Mouse (Mus musculus) MEL (cell line): ENCODE measurements around the gene Nt5c3b. TPM values are rescaled to one million over a fixed set of nuclear protein-coding genes. Genes with fewer than 3 reads are reported as not detected.

Experiments
- DNase-seq: peaks from one replicate; pipeline ENCODE4 v3.0.0; 2011; ENCODE audit warnings: low read depth, low spot score
- H3K27ac ChIP-seq: 2 replicates; pipeline ENCODE4 v1.5.1; 2012; ENCODE audit warnings: low read depth, mild to moderate bottlenecking, control low read depth, low read length, moderate library complexity; ENCODE audit not compliant: control insufficient read depth
- H3K27me3 ChIP-seq, 2 experiments: fragments of 150-350 bp in 1 of 2; sonication (generic) in 1 of 2; 2 replicates each; pipeline ENCODE4 v1.6.1; 2012; ENCODE audit warnings: low read length in 2 of 2, mild to moderate bottlenecking in 2 of 2, improper control_type of control experiment in 1 of 2, moderate library complexity in 1 of 2; ENCODE audit not compliant: insufficient read depth in 2 of 2, control insufficient read depth in 1 of 2
- H3K36me3 ChIP-seq, 2 experiments: 2 replicates each; pipeline ENCODE4 v1.6.1; 2012 to 2014; ENCODE audit warnings: low read length in 2 of 2, improper control_type of control experiment in 1 of 2, inconsistent platforms in 1 of 2, mild to moderate bottlenecking in 1 of 2; ENCODE audit not compliant: insufficient read depth in 2 of 2, control insufficient read depth in 1 of 2
- H3K4me1 ChIP-seq, 2 experiments: fragments of 150-350 bp in 1 of 2; sonication (generic) in 1 of 2; 2 replicates each; pipeline ENCODE4 v1.6.1; 2012; ENCODE audit warnings: low read length in 2 of 2, improper control_type of control experiment in 1 of 2, mild to moderate bottlenecking in 1 of 2; ENCODE audit not compliant: insufficient read depth in 2 of 2, control insufficient read depth in 1 of 2
- H3K4me3 ChIP-seq, 2 experiments: fragments of 150-350 bp in 1 of 2; sonication (generic) in 1 of 2; 2 replicates each; pipeline ENCODE4 v1.5.1; 2012; ENCODE audit warnings: low read depth in 2 of 2, low read length in 2 of 2, mild to moderate bottlenecking in 2 of 2, moderate library complexity in 2 of 2, control low read depth in 1 of 2, improper control_type of control experiment in 1 of 2; ENCODE audit not compliant: control insufficient read depth in 1 of 2, insufficient read depth in 1 of 2
- H3K79me2 ChIP-seq: 2 replicates; pipeline ENCODE4 v1.6.1; 2012; ENCODE audit warnings: mild to moderate bottlenecking, low read length, moderate library complexity; ENCODE audit not compliant: control insufficient read depth, poor library complexity, insufficient read depth
- H3K9ac ChIP-seq: 2 replicates; pipeline ENCODE4 v1.6.1; 2012; ENCODE audit warnings: low read depth, mild to moderate bottlenecking, control low read depth, low read length, moderate library complexity; ENCODE audit not compliant: control insufficient read depth, poor library complexity, severe bottlenecking
- H3K9me3 ChIP-seq: fragments of 150-350 bp; sonication (generic); replicated peaks from 2 replicates; pipeline ENCODE4 v1.6.1; 2012; ENCODE audit warnings: mild to moderate bottlenecking, low read length, improper control_type of control experiment, moderate library complexity; ENCODE audit not compliant: insufficient read depth
- CHD1 ChIP-seq: IDR thresholded peaks from 2 replicates; pipeline ENCODE4 v1.6.1; 2012; ENCODE audit warnings: low read depth, mild to moderate bottlenecking, inconsistent platforms, low read length, improper control_type of control experiment
- CHD2 ChIP-seq: IDR thresholded peaks from 2 replicates; pipeline ENCODE4 v1.6.1; 2011; ENCODE audit warnings: low read length, improper control_type of control experiment
- CTCF ChIP-seq, 3 experiments: IDR thresholded peaks in 2 of 3; conservative IDR thresholded peaks in 1 of 3; 2 replicates each; pipeline ENCODE4 v1.5.1; 2011 to 2012; ENCODE audit warnings: low read length in 3 of 3, low read depth in 2 of 3, mild to moderate bottlenecking in 2 of 3, improper control_type of control experiment in 1 of 3, inconsistent platforms in 1 of 3, mixed read lengths in 1 of 3, moderate library complexity in 1 of 3; ENCODE audit not compliant: control insufficient read depth in 1 of 3, insufficient read depth in 1 of 3, poor library complexity in 1 of 3, severe bottlenecking in 1 of 3
- ELF1 ChIP-seq: IDR thresholded peaks from 2 replicates; pipeline ENCODE4 v1.6.1; 2014; ENCODE audit warnings: low read depth, mild to moderate bottlenecking, inconsistent platforms, low read length, improper control_type of control experiment, moderate library complexity
- EP300 ChIP-seq, 2 experiments: IDR thresholded peaks; 2 replicates each; pipeline ENCODE4 v1.6.1; 2011; ENCODE audit warnings: improper control_type of control experiment in 2 of 2, low read length in 2 of 2, low read depth in 1 of 2, mild to moderate bottlenecking in 1 of 2
- ETS1 ChIP-seq: IDR thresholded peaks from 2 replicates; pipeline ENCODE4 v1.6.1; 2012; ENCODE audit warnings: low read depth, mild to moderate bottlenecking, inconsistent platforms, low read length, improper control_type of control experiment, moderate library complexity
- GABPA ChIP-seq: IDR thresholded peaks from 2 replicates; pipeline ENCODE4 v1.6.1; 2012; ENCODE audit warnings: low read depth, mild to moderate bottlenecking, inconsistent platforms, low read length, improper control_type of control experiment, moderate library complexity
- GATA1 ChIP-seq: IDR thresholded peaks from 2 replicates; pipeline ENCODE4 v1.6.1; 2011; ENCODE audit warnings: low read depth, low read length, improper control_type of control experiment
- HCFC1 ChIP-seq: IDR thresholded peaks from 2 replicates; pipeline ENCODE4 v1.6.1; 2012; ENCODE audit warnings: low read depth, mild to moderate bottlenecking, inconsistent platforms, low read length, improper control_type of control experiment, moderate library complexity
- KAT2A ChIP-seq: conservative IDR thresholded peaks from 2 replicates; pipeline ENCODE4 v1.6.1; 2012; ENCODE audit warnings: low read depth, low read length, improper control_type of control experiment, inconsistent platforms
- MAFK ChIP-seq: IDR thresholded peaks from 2 replicates; pipeline ENCODE4 v1.6.1; 2011; ENCODE audit warnings: low read depth, mild to moderate bottlenecking, low read length, improper control_type of control experiment, borderline replicate concordance
- MAX ChIP-seq: IDR thresholded peaks from 2 replicates; pipeline ENCODE4 v1.6.1; 2011; ENCODE audit warnings: low read length, improper control_type of control experiment
- MEF2A ChIP-seq: IDR thresholded peaks from 2 replicates; pipeline ENCODE4 v1.6.1; 2014; ENCODE audit warnings: low read depth, mild to moderate bottlenecking, inconsistent platforms, low read length, improper control_type of control experiment; ENCODE audit not compliant: poor library complexity, insufficient replicate concordance, severe bottlenecking; ENCODE audit errors: extremely low read depth
- MXI1 ChIP-seq: IDR thresholded peaks from 2 replicates; pipeline ENCODE4 v1.6.1; 2011; ENCODE audit warnings: mild to moderate bottlenecking, low read depth, low read length, improper control_type of control experiment
- MYB ChIP-seq: IDR thresholded peaks from 2 replicates; pipeline ENCODE4 v1.6.1; 2011; ENCODE audit warnings: mild to moderate bottlenecking, low read depth, low read length, improper control_type of control experiment
- MYC ChIP-seq: IDR thresholded peaks from 2 replicates; pipeline ENCODE4 v1.6.1; 2011; ENCODE audit warnings: low read depth, mild to moderate bottlenecking, low read length, improper control_type of control experiment, moderate library complexity
- NELFE ChIP-seq: IDR thresholded peaks from 2 replicates; pipeline ENCODE4 v1.6.1; 2011; ENCODE audit warnings: low read depth, low read length, improper control_type of control experiment
- NRF1 ChIP-seq: IDR thresholded peaks from 2 replicates; pipeline ENCODE4 v1.6.1; 2014; ENCODE audit warnings: low read depth, mild to moderate bottlenecking, inconsistent platforms, low read length, improper control_type of control experiment, moderate library complexity; ENCODE audit not compliant: poor library complexity, insufficient read depth, severe bottlenecking
- POLR2A ChIP-seq, 2 experiments: IDR thresholded peaks; 2 replicates each; pipeline ENCODE4 v1.6.1; 2011 to 2012; ENCODE audit warnings: low read length in 2 of 2, mild to moderate bottlenecking in 2 of 2, control low read depth in 1 of 2, improper control_type of control experiment in 1 of 2, low read depth in 1 of 2, moderate library complexity in 1 of 2; ENCODE audit not compliant: control insufficient read depth in 1 of 2, insufficient read depth in 1 of 2, poor library complexity in 1 of 2
- POLR2AphosphoS2 ChIP-seq: IDR thresholded peaks from 2 replicates; pipeline ENCODE4 v1.6.1; 2011; ENCODE audit warnings: low read length, improper control_type of control experiment
- RCOR1 ChIP-seq: IDR thresholded peaks from 2 replicates; pipeline ENCODE4 v1.6.1; 2012; ENCODE audit warnings: low read depth, mild to moderate bottlenecking, inconsistent platforms, low read length, improper control_type of control experiment
- SIN3A ChIP-seq: IDR thresholded peaks from 2 replicates; pipeline ENCODE4 v1.6.1; 2012; ENCODE audit warnings: low read length, improper control_type of control experiment, inconsistent platforms
- TAL1 ChIP-seq: IDR thresholded peaks from 2 replicates; pipeline ENCODE4 v1.6.1; 2012; ENCODE audit warnings: mild to moderate bottlenecking, inconsistent platforms, low read length, moderate library complexity, mixed read lengths
- TBP ChIP-seq: IDR thresholded peaks from 2 replicates; pipeline ENCODE4 v1.8.0; 2011; ENCODE audit warnings: low read depth, low read length, improper control_type of control experiment
- TCF12 ChIP-seq: IDR thresholded peaks from 2 replicates; pipeline ENCODE4 v1.6.1; 2014; ENCODE audit warnings: low read depth, mild to moderate bottlenecking, inconsistent platforms, low read length, improper control_type of control experiment, moderate library complexity
- UBTF ChIP-seq: IDR thresholded peaks from 2 replicates; pipeline ENCODE4 v1.6.1; 2012; ENCODE audit warnings: low read depth, mild to moderate bottlenecking, inconsistent platforms, low read length, improper control_type of control experiment, moderate library complexity, borderline replicate concordance; ENCODE audit not compliant: insufficient read depth
- USF2 ChIP-seq, 2 experiments: IDR thresholded peaks; 2 replicates each; pipeline ENCODE4 v1.6.1; 2011 to 2012; ENCODE audit warnings: improper control_type of control experiment in 2 of 2, low read length in 2 of 2, borderline replicate concordance in 1 of 2, inconsistent platforms in 1 of 2, low read depth in 1 of 2, mild to moderate bottlenecking in 1 of 2; ENCODE audit not compliant: insufficient read depth in 1 of 2
- ZC3H11A ChIP-seq: IDR thresholded peaks from 2 replicates; pipeline ENCODE4 v1.6.1; 2012; ENCODE audit warnings: low read depth, mild to moderate bottlenecking, inconsistent platforms, low read length, improper control_type of control experiment
- ZKSCAN1 ChIP-seq: IDR thresholded peaks from 2 replicates; pipeline ENCODE4 v1.6.1; 2012; ENCODE audit warnings: low read depth, mild to moderate bottlenecking, inconsistent platforms, low read length, improper control_type of control experiment, moderate library complexity
- polyA plus RNA-seq, 2 experiments: library from polyadenylated mRNA; stranded (reverse) in 1 of 2; unstranded in 1 of 2; fragments of >175 nt in 1 of 2; fragments of >200 nt in 1 of 2; gene quantifications; 2 replicates each; pipeline versions ENCODE4 v1.2.1 to v1.2.4; 2012; ENCODE audit warnings: low replicate concordance in 2 of 2, low read depth in 1 of 2; ENCODE audit not compliant: insufficient read length in 2 of 2, insufficient read depth in 1 of 2, missing spikeins in 1 of 2
- total RNA-seq: library from RNA; depleted of rRNA; stranded (reverse); fragments of 300-350 nt; gene quantifications from 2 replicates; pipeline ENCODE4 v1.2.3, GENCODE M21; 2012

The Nt5c3b gene
- total and polyA plus RNA-seq, 3 experiments, result 61.3 to 287 (median 79.2) TPM

DNA sequence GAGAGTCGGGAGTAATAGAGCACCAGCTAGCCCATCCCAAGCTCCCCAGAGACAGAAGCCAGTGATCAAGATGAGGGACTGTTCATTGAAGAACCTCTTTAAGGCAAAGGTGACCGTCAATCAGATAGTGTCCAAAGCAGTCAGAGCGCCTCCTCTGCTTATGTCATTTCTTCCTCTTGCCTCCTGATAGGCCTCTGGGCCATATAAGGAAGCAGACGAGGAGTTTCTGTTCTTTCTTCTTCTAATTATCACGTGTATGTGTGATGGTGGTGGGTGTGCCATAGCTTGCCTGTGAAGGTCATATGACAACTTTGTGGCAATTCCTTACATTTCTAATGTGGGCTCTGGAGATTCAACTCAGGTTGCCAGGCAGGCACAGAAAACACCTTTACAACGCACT lies 40.8 kb downstream of the Nt5c3b start (continued):
- TF ChIP-seq MYB (no peak), KAT2A (no peak), MAFK (no peak), ETS1 (peak; percentile 64; the same call in 1 of the 2 replicates), RCOR1 (no peak), EP300 (IDR thresholded peaks at IDR 0.05; ENCODE audit: low read depth in 1 of 2, low read length in 2 of 2) (peak; percentile 9 to 19; a peak in 2 of 4 replicates), UBTF (no peak), SIN3A (peak; percentile 96)
- TF ChIP-seq, all 39 proteins: peak for 15

DNA sequence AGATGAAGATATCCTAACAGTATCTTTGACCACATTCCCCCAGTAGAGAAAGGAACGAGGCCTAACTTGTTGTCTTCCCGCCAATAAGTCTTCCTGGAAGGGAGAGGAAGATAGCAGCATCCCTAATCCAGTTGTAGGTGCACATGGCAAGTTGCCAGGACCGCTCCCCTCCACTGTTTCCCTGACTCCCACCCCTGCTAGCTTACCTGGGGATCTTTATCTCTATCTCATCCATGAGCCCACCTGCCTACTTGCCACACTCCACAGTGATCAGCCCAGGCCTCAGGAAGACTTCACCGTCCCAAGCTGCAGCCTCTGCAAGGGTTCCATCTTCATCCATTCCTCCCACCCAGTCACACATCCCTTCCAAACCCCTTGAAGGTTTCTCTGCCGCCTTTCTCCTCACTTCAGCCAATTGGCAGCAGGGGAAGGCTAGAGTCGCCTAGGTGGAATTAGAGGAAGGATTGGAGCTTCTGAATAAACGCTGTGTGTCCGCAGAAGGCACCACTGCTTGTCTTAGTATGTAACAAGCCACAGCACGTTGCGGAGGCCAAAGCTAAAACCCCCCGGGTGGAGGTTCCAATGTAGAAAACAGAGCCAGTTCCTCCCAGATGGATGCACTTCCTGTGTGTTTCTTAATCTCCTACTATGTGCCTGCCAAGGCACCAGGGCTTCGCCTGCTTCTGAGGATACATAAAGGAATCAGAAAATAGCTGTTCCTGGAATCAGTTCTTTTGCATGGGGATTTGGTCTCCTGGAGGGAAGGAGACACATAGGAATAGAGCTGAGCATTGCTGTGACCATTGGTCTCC lies 41.7 kb downstream of the Nt5c3b start:
- Histone ChIP-seq H3K4me1 (peaks cover 20 to 69% of the 10 kb centered on the region in 2 experiments), H3K36me3 (peaks cover 0 to 39% of the 10 kb centered on the region in 2 experiments; a peak in 2 of 4 replicates), H3K4me3 (peak overlapping the region in 1 of 2 experiments; percentile 36; a peak in 1 of 4 replicates), H3K27ac (peak overlapping the region; percentile 27; the same call in 1 of the 2 replicates), H3K9me3 (no peaks in the 10 kb centered on the region), H3K79me2 (no peaks in the 10 kb centered on the region), H3K9ac (peak overlapping the region; percentile 50), H3K27me3 (no peaks in the 10 kb centered on the region)
- 0 out of 2 replicates have a peak, but pooled peaks have one; percentile 20 for TF ChIP-seq MAX
- peak; percentile 90 for TF ChIP-seq ZKSCAN1
- no peak for TF ChIP-seq ZC3H11A
- TF ChIP-seq RCOR1, result no peak; the same call in 1 of the 2 replicates
- no peak for TF ChIP-seq MEF2A
- TF ChIP-seq ELF1, result 0 out of 2 replicates have a peak, but pooled peaks have one; percentile 2
- 0 out of 2 replicates have a peak, but pooled peaks have one; percentile 13 for TF ChIP-seq NELFE
- no peak for TF ChIP-seq GABPA
- no peak for TF ChIP-seq ETS1
- no peak for TF ChIP-seq TAL1
- no peak for TF ChIP-seq TBP
- TF ChIP-seq MYC, result no peak
- TF ChIP-seq CHD1, result no peak
- no peak for TF ChIP-seq POLR2A (IDR thresholded peaks at IDR 0.05; ENCODE audit: control insufficient read depth in 1 of 2, insufficient read depth in 1 of 2, low read depth in 1 of 2, low read length in 2 of 2, poor library complexity in 1 of 2)
- no peak for TF ChIP-seq MYB
- no peak for TF ChIP-seq USF2 (IDR thresholded peaks at IDR 0.05; ENCODE audit: borderline replicate concordance in 1 of 2, insufficient read depth in 1 of 2, low read depth in 1 of 2, low read length in 2 of 2)
- 0 out of 2 replicates have a peak, but pooled peaks have one; percentile 13 for TF ChIP-seq HCFC1
- TF ChIP-seq EP300 (IDR thresholded peaks at IDR 0.05; ENCODE audit: low read depth in 1 of 2, low read length in 2 of 2), result 0 out of 4 replicates have a peak, but pooled peaks of 1 of the 2 experiments have one; percentile 2
- no peak; the same call in 1 of the 2 replicates for TF ChIP-seq MXI1
- TF ChIP-seq POLR2AphosphoS2, result no peak
- no peak for TF ChIP-seq CHD2
- no peak for TF ChIP-seq NRF1
- no peak for TF ChIP-seq TCF12
- TF ChIP-seq CTCF (IDR thresholded peaks at IDR 0.05 in 2 of 3, conservative IDR thresholded peaks at IDR 0.05 in 1 of 3; ENCODE audit: control insufficient read depth in 1 of 3, insufficient read depth in 1 of 3, low read depth in 2 of 3, low read length in 3 of 3, poor library complexity in 1 of 3, severe bottlenecking in 1 of 3), result no peak
- TF ChIP-seq GATA1, result no peak
- TF ChIP-seq SIN3A, result peak; percentile 11; the same call in 1 of the 2 replicates
- no peak for DNase-seq
